Mouse (Mus musculus): ENCODE data around the gene Sp3. TPM values are rescaled to one million over a fixed set of nuclear protein-coding genes. Genes with fewer than 3 reads are reported as not detected.
"Not testable (repeated sequence)": the region's sequence is repeated elsewhere in the genome, so short reads cannot be mapped to it uniquely, and the experiment has no call there.

Sp3 gene
- total RNA-seq, 2 experiments from 2014 or later, result 64.1 to 65.7 TPM

- intact Hi-C loops (cut with DNase I), result no loop called here
- DNase-seq, result no peak
These were observed 23.8 kb downstream of the Sp3 start for GRCm38 (mm10) chr2:72956415-72956814.

DNA sequence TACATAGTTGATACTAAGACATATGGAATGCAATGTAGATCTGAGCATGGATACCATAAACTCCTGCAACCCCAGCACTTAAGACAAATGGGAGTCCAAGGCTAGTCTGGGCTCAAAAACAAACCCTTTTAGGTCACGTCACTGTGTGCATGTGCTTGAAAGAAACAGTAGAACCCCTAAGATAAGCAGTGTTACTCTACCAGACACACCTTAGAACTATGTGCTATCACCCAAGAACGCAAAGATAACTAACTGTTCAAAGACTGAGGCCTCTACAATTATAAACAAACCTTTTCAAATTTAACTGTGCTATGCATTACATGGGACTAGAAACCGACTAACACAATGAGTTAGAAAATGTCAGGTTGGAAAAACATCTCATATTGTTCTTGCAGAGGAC, 27.3 kb downstream of the Sp3 start:
- no peak for DNase-seq
- intact Hi-C loops (cut with DNase I), result no loop called here

DNA sequence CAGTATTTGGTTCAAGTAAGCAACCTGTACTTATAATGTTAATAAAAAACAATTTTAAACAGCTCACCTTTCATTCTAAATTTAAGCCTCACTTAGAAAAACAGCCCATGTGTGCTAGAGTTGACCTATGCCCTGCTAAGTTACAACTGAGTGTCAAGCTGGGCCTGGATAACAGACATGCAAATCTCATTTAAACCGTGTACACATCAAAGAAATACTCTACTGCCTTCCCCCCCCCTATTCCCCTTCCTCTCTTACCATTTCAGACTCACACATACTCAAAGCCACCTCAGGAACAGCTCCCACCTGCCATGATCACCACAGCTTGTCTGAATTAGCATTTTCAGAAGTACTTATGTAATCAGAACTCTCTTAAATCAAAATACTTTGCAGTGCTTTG, 44.3 kb downstream of the Sp3 start:
- DNase-seq, result no peak
- intact Hi-C loops (cut with DNase I), result no loop called here

- intact Hi-C loops (cut with DNase I), result no loop called here
- no peak for DNase-seq
These were observed 48.1 kb downstream of the Sp3 start for GRCm38 (mm10) chr2:72932186-72932585.

- intact Hi-C loops (cut with DNase I), result no loop called here
These were observed 55.3 kb downstream of the Sp3 start for GRCm38 (mm10) chr2:72924981-72925380.

GRCm38 (mm10) chr2:72916170-72916569, 64.1 kb downstream of the Sp3 start:
- DNase-seq, result no peak
- intact Hi-C loops (cut with DNase I), result no loop called here

More at GRCm38 (mm10) chr2:72924981-72925380, 55.3 kb downstream of the Sp3 start:
- no peak for DNase-seq

DNA sequence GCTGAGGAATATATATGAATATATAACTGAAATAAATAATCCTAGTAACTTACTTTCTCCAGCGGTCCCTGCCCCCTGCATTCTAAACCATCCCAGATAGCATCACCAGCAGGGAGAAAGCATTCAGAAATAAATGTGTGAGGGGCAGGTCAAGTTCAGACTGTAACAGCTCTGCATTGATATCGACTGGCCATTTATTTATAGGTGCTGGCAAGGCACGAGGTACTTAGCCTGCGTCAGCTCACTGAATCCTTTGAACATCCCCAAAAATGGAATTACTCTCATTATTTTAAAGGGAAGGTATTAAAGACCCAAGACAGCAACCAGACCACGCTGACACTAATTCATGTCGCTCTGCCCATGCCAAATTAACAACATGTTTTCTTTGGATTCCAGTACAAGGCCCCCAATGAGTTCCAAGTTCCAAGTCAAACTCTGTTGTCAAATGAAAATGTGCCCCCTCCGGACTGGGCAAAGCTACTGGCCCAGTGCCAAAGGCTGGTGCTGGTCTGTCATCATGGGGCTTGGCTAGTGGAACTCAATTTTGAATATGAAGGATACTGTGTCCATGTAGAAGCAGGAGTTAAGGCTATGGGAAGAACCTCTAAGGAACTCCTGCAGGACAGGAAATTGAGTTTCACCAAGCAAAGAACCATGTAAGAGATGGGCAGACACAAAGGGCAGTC, 64.9 kb downstream of the Sp3 start:
- intact Hi-C loops (cut with DNase I), result no loop called here
- DNase-seq, result peak; percentile 50

DNA sequence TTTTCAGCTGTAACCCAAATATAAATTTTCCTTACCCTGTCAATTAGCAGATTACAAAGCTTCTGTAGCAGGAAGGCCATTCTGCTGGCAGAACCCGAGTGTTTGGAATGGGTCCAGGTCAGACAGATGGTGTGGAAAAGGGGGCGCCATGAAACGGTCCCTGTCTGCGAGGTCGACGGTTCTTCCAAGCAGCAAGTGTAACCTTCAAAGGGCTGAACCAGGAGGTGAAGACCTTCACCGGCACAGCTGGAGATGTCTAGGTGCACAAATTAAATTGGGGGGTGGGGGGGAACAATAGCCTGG, 66.8 kb downstream of the Sp3 start:
- intact Hi-C loops (cut with DNase I), result no loop called here
- peak; percentile 84 for DNase-seq

DNA sequence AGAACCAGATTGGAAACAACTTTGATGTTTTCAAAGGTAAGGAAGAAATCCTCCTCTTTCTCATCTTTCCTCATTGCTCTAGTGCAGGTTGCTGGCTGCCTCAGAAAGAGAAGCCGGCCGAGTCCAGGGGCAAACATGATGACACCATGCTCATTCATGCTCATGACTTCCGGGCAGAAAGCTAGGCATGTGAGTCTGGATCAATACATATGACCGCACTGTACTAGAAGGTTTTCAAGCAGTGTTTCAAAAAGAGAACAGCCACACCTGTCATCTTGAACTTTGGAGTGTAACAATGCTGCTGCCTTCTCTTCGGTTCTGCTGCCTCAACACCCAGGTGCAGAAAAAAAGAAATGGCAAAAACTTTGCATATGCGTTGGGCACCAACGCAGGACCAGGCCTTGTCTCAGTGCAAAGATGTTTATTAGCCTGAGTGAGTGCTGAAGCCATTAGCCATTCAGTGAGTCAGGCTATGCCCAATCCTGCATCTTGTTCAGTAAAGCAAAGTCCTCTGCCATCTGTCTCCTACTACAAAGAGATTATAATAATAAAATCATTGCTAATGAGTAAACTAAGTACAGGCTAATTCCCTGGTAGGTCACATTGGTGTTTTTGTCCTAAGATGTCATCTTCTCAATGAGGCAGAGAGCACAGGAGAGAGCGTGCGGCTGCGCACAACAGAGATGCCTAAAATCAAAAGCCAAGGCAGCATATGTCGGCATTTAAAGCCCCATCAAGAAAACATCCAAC, 67.4 kb downstream of the Sp3 start:
- DNase-seq, result no peak
- intact Hi-C loops (cut with DNase I), result no loop called here

DNA sequence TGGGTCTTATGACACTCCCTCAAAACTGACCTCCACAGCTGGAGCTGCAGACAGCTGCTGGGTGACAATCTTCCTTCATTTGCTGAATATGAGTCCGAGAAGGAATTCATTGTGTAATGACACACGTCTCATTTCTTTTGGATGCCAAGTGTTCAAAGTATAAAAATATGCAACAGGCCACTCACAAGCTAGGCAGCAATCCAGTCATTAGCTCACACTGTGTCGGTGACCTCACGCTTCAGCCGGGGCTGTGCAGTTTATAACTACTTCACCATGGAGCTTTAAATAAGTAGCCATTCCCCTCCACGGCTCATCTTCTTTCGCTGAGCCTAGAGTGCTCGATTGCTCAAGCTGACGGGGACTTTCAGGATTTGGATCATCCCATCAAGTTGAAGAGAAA, 68.7 kb downstream of the Sp3 start:
- intact Hi-C loops (cut with DNase I), result no loop called here
- no peak for DNase-seq

GRCm38 (mm10) chr2:72909046-72909445, 71.2 kb downstream of the Sp3 start:
- no peak for DNase-seq
- intact Hi-C loops (cut with DNase I), result no loop called here

- DNase-seq, result no peak
- intact Hi-C loops (cut with DNase I), result no loop called here
These were observed 71.9 kb downstream of the Sp3 start for GRCm38 (mm10) chr2:72908191-72908910.

DNA sequence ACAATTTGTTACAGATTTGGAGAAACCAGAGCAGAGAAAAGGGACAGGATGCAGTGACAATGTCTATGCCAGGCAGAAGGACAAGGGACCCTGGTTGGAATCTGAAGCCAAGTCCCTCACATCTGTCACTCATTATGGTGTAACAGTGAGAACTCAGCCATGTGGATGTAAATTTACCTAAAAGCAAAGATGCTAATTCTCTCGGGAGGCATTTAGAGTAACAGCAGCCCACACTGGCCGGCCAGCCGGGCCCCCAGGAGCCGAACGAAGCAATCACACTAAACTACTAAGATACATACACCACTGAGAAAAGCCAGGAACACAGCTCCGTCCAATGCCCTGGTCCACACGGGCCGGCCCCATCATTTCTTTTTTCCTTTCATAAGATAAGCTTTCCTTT, 73.5 kb downstream of the Sp3 start:
- DNase-seq, result no peak
- intact Hi-C loops (cut with DNase I), result no loop called here

- DNase-seq; intact Hi-C loops (cut with DNase I): not testable (repeated sequence)
These were observed 77.2 kb downstream of the Sp3 start for GRCm38 (mm10) chr2:72902816-72903680.

DNA sequence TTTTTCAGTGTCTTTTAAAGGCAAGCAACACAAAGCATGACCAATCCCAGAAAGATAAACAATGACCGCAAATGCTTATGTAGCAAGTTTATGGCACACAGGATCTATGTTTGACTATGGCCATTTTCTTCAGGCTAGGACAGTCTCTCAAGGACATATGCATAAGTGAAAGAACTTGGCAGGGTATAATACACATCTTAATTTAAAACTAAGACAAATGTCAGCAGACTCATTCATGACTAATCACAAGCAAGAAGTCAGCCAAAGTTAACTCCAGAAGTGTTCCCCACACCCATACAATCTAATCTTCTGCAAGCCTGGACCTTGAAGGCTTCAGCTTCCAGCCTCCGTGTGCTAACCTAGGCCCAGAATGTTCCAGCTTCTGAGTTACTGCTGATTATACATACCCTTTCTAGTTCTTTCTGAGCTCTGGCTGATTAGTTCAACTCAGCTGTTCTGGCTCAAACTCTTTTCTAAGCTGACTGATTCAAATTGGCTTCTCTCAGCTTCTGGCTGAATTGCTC, 81.4 kb downstream of the Sp3 start:
- intact Hi-C loops (cut with DNase I), result no loop called here

DNA sequence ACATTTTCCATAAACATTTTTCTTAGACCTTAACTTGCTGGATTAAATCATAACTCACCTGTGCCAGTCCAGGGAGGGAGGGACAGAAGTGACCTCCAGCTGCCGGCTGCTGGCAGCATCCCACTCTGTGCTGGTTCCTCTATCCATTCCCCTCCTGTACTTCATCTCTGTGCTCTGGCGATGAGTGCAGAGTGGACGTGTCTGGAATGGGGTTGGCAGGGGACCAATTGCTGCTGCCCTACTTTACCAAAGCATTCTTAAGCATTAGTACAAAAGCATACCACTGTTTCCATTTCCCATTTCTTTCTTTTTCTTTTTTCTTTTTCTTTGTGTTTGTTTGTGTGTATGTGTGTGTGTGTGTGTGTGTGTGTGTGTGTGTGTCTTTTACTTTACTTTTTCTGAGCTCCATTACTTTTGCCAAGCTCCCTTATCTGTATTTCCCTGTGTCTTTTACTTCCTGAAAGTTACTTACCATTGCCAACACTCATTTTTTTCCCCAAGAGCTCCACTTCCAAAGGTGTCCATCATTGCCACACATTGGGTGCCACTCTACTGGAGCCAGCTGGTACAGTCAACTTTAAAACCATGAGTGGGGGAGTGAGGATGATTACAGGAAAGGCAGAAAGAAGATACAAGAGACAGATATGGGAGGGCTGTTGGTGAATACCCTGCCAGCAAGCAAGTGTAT, 82.0 kb downstream of the Sp3 start:
- intact Hi-C loops (cut with DNase I), result no loop called here

More for the DNA sequence above, 81.4 kb downstream of the Sp3 start:
- no peak for DNase-seq

DNA sequence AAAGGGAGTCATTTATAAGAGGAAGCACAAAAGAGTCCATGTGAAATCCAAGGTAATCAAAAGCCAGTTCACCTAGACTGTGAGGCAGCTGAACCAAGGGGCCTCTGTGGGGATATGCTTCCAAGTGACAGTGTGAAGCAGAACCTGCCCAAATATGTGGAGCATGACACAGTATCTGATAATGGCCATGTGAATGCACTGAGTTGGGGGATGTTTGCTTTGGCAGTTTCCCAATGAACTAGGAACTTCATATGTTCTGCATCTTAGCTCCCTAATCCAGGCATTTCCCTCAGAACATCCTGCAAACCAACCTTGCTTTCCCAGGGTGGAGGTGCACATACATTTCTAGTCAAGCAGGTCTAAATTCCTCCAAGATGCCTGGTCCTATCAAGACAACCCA, 90.4 kb downstream of the Sp3 start:
- intact Hi-C loops (cut with DNase I), result no loop called here
- DNase-seq, result no peak

More for the DNA sequence above, 82.0 kb downstream of the Sp3 start:
- DNase-seq, result no peak

Data from left cerebral cortex, postnatal 4 days (tissue).